Mouse (Mus musculus): ENCODE data around the gene Tsga8. TPM values are rescaled to one million over a fixed set of nuclear protein-coding genes. Genes with fewer than 3 reads are reported as not detected.

Gene Tsga8
- not detected in 2 replicates for polyA plus RNA-seq (2015; fragmentation: Nextera tagmentation; extraction: Ambion mirVana)

- no peak for DNase-seq (ENCODE audit: low spot score)
Observed at GRCm38 (mm10) chrX:83487598-83487997, at the start of gene Tsga8. TSS of gene Tsga8 (minus strand) at chrX:83487924.

Data from thymus, postnatal 0 days (tissue).